Mouse (Mus musculus): ENCODE data around the gene Slc38a1. TPM values are rescaled to one million over a fixed set of nuclear protein-coding genes. Genes with fewer than 3 reads are reported as not detected.

Gene Slc38a1
- total RNA-seq, 2 experiments from 2014 or later, result 98.2 to 103 TPM

DNA sequence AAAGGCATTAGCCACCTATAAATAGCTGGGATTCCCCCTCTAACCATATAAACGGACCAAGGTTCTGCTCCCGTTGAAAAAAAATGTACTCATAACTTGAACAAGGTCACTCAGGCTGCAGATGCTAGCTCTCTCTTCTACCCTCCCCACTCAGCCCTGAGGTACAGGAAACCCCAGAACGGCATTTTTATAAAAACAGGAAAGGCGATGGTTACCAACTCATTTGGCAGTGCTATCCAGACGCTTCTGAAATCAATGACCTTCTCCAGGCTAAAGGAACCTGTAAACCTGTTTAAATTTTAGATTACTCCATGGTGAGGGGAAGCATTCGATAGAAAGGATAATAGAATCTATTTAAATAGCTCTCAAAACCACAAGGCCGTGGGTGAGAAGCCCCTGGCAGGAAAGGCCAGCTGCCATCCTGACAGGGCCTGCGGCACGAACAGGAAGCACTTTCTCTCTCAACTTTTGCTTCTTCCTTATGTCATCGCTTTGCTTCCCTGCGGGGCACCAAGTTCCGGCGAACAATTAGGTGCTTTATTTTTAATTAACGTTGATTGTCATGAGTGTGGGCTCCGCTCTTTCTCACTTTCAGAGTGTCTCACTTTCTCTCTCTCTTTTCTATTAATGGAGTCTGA is 59.2 kb downstream of the Slc38a1 start:
- intact Hi-C loops (cut with DNase I), result no loop called here
- no peak for DNase-seq (ENCODE audit: low spot score in 2 of 2)

DNA sequence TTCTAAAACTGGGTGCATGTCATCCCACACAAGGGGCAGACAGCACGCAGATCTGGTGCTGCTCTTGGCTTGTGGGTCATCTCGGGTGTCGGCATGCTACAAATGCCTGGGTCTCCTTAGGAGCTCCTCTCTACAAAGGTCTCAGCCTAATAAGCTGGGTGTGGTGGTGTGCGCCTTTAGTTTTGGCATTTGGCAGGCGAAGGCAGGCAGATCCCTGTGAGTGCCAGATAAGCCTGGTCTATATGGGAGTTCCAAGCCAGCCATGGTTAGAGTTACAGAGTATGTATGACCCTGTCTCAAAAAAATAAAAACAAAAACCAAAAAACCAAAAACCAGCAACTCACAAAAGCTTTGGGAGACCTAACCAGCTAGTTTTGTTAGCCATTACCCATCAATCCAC is 65.7 kb downstream of the Slc38a1 start:
- no peak for DNase-seq (ENCODE audit: low spot score in 2 of 2)
- intact Hi-C loops (cut with DNase I), result no loop called here

DNA sequence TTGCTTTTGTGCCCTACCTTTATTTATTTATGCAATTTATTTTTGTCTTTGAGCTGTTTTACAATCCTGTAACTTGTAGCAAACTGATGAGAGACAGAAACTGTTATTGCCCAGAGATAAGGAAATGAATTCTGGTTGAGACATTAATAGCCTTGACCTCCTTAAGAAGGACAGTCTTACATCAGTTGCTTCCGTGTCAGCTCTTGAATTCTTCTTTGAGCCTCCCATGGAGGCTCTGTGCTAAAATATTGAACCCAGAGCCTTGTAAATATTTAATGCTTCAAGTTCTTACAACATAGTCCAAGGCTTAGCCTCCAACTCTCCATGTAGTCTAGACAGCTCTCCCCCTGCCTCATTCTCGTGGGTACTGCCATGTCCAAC is 73.7 kb downstream of the Slc38a1 start:
- DNase-seq (ENCODE audit: low spot score in 2 of 2), result no peak
- intact Hi-C loops (cut with DNase I), result no loop called here

DNA sequence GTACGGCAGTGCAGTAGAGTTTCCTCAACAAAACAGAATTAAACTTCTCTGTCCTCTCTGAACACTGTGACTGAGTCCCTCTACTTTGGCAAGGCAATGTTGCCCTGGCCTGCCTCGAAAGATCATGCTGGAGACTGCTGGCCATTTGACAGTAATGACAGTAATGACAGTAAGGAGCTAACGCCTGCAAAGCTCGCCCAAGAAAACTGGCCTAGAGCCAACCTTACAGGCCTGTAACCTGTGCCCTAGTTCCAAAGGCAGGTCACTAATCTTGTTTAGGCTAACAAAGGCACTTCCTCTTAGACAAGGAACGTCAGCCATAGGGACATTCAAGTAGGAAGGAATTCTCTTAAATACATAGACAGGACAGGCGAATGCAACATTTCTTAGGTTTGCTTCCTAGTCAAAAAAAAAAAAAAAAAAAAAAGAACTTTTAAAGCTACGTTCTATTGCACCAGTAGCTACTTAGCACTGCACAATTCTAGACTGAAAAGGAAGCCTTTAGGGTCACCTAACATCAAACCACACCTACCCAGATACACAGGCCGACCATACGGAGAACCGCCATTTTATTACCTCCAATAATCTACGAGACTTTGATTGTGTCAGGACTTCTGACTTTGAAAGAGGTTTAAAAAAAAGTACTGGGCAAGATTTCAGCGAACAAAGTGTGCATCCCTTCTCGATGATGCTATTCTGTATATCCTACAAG is 74.3 kb downstream of the Slc38a1 start:
- DNase-seq (ENCODE audit: low spot score in 2 of 2), result no peak
- intact Hi-C loops (cut with DNase I), result no loop called here

DNA sequence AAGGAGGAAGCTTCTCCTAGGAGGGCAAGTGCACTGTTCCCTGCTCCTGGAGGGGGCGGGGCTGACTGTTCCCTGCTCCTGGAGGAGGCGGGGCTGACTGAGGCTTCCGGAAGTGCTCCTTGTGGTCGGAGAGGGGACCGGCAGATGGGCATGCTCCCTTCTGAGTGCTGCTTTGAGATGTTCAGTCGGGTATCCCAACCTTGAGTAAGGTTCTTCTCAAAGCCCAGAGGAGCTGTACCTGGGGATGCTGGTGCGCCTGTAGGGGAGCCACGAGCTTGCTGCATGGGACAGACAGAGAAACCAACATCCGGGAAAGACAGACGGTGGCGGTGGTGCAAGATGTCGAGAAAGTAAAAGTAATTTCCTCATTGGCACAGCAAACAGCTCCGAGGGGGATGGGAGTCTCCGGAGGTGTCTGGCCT is 75.9 kb downstream of the Slc38a1 start:
- DNase-seq (ENCODE audit: low spot score in 2 of 2), result no peak
- intact Hi-C loops (cut with DNase I), result no loop called here

DNA sequence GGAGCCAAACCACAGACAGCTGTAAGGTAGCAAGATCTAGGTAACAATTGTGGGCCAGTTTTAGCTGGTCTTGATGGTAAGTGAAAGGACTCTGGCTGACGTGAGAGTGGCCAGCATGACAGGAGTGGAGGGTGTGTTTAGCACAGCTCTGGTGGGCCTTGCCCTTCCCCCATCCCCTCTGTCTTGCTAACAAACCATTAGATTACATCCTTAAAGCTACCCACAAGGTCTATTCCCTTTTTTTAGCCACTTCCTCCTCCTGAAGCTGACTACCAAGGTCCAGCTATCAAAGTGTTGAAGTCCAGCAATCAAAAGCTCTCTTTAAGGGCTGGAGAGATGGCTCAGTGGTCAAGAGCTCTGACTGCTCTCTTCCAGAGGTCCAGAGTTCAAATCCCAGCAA is 78.9 kb downstream of the Slc38a1 start:
- intact Hi-C loops (cut with DNase I), result no loop called here
- DNase-seq (ENCODE audit: low spot score in 2 of 2), result no peak

DNA sequence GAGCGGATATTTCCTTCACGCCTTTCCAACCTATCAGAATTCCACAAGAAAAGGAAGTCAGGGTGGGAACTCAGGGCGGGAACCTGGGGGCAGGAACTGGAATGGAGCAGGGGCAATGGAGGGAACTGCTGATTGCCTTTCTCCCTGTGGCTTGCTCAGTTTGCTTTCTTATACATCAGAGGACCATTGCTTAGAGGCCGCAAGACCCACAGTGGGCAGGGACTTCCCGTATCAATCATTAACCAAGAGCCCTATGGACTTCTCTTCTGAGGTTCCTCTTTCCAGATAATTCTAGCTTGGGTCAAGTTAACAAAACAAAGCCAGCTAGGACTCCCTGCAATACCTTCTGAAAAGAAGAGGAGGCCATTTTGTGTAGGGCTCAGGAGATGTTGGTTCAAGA is 80.2 kb downstream of the Slc38a1 start:
- intact Hi-C loops (cut with DNase I), result no loop called here
- no peak for DNase-seq (ENCODE audit: low spot score in 2 of 2)

DNA sequence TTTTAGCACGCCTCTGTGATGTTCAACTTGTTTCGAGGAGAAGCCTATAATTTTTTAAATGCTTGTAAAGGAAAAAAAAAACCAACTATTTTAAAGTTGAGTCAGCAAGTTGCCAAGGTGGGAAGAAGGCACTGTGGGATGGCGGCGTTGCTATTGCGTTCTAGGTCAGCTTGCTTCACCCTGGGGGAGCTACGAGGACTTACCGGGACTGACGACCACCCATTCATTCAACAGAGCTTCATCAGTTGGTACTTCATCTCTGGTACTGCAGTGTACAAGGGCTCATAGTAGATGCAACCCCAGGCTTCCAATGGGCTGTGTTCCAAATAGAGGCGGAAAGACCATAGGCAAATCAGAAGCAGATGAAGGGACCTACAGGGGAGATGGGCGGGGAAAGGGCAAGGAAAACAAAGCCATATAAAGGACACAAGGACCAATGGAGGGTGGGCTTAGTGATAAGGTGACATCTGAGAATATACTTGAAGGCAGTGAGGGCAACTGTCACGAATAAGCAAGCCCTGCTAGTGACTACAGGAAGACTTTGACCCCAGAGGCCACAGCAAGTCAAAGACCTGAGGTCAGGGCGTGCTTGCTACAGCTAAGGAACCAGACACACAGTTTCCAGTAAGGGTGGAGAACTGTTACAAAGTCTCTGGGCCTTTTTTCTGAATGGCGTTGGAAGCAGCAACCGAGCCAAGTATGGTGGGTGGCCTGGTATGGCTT is 82.0 kb downstream of the Slc38a1 start:
- intact Hi-C loops (cut with DNase I), result no loop called here
- DNase-seq (ENCODE audit: low spot score in 2 of 2), result no peak

DNA sequence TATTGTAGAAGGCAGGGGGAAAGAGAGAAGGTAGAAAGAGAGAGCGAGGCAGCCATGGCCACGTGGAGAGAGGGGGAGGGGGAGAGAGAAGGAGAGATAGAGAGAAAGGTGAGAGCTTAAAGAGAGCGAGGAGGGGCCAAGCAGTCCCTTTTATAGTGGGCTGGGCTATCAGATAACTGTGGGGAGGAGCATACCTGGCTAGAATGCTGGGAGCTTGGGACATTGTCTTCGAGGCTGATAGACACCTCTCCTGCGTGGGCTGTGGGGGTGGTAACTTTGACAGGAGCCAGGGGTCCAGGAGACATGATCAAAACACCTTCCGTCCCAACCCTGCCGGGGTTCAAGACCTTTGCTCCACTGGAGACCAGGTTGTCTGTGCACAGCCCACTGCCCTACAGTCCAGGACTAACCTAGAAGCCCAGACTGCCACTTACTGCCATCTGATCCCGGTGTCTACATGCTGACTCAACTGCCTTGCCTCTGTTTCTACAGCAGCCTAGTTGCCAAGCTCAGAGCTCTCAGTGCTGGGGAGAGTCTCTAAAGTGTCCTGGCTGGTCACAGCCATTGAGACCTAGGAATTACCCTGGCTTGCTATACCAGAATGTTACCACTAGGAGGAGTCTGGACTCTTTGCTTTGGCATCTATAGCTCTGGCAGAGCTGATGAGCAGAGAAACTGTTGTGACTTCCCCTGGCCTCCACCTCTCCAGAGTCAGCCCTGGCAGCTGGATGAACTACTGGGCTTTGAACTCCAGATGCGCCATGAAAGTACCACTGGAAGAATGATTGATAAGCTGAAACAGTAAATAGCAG is 90.9 kb downstream of the Slc38a1 start:
- DNase-seq (ENCODE audit: low spot score in 2 of 2), result peak; percentile 66 to 79
- intact Hi-C loops (cut with DNase I), result no loop called here

DNA sequence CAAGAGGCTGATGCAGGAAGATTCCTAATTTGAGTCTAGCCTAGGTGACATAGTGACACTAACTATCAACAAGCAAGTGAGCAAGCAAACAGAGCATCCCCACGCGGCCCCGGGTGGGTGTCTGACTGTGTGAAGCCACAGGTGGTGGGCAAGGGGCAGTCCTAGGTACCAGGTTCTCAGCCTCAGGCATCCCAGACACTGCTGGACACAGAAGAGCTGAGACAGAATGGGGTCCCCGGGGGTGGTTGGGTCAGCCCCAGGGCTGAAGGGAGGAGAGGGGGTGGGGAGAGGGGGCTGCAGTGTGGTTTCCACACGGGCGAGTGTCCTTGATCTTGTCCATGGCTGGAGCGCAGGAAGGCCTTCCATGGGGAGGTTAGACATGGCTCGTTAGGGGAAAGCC is 91.6 kb downstream of the Slc38a1 start:
- no peak for DNase-seq (ENCODE audit: low spot score in 2 of 2)
- intact Hi-C loops (cut with DNase I), result no loop called here

DNA sequence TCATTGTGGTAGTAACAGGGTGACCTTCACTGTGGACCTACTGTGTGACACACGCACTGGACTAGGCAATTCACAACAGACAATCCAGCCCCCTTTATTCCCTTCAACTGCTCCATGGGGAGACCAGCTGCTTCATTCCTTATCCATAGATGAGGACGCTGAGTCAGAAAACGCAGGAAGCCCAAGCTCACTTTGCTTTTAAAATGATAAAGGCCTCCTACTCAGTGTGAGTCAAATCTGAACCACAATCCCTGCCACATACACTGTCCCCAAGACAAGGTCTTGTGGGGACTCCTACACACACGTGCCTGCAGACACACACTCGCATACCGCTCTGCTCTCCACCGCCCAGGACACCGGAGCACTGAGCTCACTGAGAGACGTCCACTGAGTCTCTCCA is 94.3 kb downstream of the Slc38a1 start:
- DNase-seq (ENCODE audit: low spot score in 2 of 2), result peak in 1 of 2 experiments; percentile 17
- intact Hi-C loops (cut with DNase I), result loop anchor here (10.0 kb wide), 2 partner anchors 586 to 636 kb away; no protein-coding TSS in a partner anchor

DNA sequence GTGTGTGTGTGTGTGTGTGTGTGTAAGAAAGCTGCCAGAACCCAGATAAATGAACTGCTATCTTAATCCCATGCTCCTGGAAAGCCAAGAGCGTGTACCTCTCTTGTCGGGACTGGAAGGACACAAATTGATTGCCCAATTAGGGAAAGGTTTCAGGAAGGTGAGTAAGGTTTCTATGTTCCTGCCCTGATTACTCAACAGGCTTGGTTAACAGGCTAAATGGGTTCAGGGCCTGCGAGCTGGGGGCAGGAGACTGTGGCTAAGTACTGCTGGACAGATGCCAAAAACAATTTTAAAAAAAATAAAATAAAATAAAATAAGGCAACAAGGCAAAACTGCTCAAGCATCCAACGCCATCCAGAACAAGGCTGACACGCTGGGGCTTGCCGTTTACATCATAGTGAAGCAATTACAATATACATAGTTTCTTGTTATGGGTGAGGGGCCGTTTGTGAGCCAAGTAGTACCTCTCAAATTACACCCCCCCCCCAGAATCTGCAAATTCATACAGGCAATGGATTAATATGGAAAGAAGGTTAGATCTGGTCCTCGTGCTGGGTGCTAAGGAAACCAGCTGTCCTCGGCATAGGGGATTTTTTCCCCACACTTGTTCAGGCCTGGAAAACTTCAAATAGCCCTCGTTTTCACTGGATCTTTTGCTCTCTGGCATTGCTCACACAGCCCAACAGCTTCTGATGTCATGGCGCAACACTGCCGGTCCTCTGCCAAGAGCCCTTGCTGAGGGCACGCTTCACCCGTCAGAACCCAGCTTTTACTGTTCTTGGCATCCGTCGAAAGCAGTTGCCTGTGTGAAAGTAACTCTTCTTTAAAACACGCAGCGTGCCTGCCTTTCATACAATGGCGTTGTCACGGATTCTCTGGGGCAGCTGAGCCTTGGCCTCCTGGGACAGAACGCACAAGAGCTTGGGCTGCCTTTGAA is 95.2 kb downstream of the Slc38a1 start:
- intact Hi-C loops (cut with DNase I), result loop anchor here (1.0 to 10.0 kb wide), 3 partner anchors 119 to 637 kb away; no protein-coding TSS in a partner anchor
- peak; percentile 34 to 52 for DNase-seq (ENCODE audit: low spot score in 2 of 2)

DNA sequence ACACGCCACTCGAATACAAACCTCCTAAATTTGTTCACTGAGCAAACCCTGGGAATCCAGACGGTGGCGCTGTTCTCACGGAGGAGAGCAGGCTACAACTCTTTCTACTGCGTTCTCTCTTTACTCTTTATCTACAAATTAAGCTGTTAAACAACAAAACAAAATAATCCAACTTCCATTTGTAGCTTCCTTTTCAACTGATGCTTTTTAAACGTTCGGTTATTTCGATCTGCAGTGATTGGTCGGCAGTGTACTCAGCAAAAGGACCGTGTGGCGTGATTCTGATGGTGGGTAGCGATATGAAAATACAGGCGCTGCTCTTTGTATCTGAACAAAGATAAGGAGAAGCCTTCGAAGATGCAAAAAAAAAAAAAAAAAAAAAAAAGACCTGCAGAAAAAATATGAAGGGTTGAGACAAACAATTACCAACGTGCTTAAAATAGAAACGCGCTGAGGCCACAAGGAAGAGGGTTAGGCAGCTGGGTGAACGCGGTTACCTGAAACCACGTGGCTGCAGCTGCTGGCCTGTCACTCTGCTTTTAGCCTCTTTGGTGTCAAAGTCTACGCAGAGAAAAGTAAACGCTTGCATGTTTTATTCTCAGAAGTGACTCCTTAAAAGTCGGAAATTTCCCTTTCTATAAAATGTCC is 99.4 kb downstream of the Slc38a1 start:
- DNase-seq (ENCODE audit: low spot score in 2 of 2), result peak; percentile 40 to 47
- intact Hi-C loops (cut with DNase I), result loop anchor here (2.0 to 10.0 kb wide), 4 partner anchors 123 to 641 kb away; no protein-coding TSS in a partner anchor

DNA sequence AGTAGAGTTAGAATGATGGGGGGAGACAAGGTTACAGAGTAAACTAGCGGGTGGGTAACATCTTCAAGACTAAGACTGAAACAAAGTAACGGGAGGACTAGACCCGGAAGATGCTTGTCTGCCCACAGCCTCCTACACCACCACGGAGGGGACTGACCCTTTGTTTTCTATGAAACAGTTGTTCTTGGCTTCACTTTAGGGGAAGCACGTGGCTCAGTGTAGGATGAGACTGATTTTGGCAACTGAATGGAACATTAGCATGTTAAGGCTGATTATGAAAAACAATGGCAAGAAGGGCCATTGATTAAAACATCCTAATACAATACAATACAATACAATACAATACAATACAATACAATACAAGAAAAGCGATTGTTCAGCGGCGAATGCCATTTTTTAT is 100.6 kb downstream of the Slc38a1 start:
- intact Hi-C loops (cut with DNase I), result loop anchor here (2.0 to 10.0 kb wide), 4 partner anchors 125 to 643 kb away; no protein-coding TSS in a partner anchor
- DNase-seq (ENCODE audit: low spot score in 2 of 2), result no peak

DNA sequence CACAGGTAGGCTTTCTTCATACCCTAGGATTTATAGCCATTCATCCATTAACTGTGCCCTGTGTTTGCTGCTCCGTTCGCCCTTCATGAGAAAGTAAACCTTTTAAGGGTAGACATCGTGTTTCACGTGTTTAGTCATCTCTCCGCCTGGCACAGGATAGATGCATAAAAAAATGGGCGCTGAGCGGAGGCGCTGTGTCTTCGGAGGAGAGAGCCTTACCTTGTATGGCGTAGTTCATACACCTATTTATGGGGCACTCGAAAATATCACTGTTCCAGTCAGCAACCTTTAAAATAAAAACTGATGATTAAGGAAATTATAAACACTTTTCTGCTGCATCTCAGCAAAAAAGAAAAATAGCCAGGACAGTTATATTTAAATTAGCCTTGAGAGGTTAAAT is 105.4 kb downstream of the Slc38a1 start:
- DNase-seq (ENCODE audit: low spot score in 2 of 2), result no peak
- intact Hi-C loops (cut with DNase I), result no loop called here

DNA sequence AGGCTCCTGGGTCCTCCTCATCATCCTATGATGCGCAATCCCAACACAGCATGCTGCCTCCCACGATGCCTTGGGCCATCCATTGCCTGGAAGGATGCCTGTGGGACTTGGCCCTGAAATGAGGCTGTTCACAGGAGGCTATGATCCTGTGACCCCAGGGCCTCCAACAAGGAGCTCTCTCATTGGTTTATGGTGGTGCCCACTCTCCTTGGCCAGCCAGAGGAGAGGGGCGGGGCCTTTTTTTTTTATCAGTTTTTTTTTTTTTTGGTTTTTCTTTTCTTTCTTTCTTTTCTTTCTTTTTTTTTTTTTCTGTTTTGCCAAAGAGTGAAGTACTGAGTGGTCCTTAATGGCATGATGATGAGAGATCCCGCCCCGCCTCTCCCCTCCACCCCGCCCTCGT is 106.3 kb downstream of the Slc38a1 start:
- intact Hi-C loops (cut with DNase I), result no loop called here
- no peak for DNase-seq (ENCODE audit: low spot score in 2 of 2)

DNA sequence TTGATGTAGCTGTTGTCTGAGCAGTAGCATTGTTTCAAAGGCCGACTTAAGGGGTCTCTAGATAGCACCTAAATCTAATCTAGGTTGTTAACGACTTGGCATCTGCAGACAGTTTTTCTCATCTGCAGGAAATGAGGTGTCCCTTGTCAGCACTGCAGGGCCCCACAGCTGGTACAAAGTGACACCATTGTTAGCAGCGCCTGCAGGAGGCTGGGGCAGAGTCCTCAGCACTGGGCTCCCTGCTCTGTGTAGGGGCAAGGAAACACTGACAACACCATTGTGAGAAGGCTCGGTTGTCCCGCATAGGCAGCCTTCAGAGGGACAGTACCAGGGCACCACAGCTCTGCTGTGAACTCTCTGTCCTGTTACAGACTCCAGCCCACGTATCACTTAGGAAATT is 115.0 kb downstream of the Slc38a1 start:
- no peak for DNase-seq (ENCODE audit: low spot score in 2 of 2)
- intact Hi-C loops (cut with DNase I), result no loop called here

DNA sequence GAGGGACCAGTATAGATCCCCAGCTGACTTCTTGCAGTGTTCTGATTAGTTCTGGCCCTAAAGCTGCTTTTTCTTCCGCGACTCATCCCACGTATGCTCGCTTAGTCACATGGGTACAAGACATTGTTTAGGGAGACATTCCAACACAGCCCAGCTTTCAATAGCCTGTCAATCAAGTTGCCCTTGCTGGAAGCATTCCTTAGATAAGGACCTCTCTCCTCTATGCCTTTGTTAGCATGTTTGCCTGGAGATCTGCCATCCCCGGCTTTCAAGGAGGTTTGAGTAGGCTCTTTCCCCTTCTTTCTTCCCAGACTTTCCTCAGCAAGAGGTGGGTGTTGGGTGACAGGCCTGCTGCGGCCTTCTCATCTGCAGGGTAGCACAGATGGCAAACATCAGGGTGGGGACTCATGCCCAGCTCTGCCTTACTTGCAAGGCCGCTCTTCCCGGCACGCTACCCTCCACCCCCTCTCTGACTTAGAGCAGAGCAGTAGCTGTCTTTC is 118.4 kb downstream of the Slc38a1 start:
- peak; percentile 12 to 76 for DNase-seq (ENCODE audit: low spot score in 2 of 2)
- intact Hi-C loops (cut with DNase I), result no loop called here
